Mouse (Mus musculus) MEL (cell line): ENCODE measurements around the gene Grm2.

ENCODE experiments used
- CTCF ChIP-seq, 3 experiments: IDR thresholded peaks in 2 of 3; conservative IDR thresholded peaks in 1 of 3; 2 replicates each; pipeline ENCODE4 v1.5.1; 2011 to 2012; ENCODE audit warnings: low read length in 3 of 3, low read depth in 2 of 3, mild to moderate bottlenecking in 2 of 3, improper control_type of control experiment in 1 of 3, inconsistent platforms in 1 of 3, mixed read lengths in 1 of 3, moderate library complexity in 1 of 3; ENCODE audit not compliant: control insufficient read depth in 1 of 3, insufficient read depth in 1 of 3, poor library complexity in 1 of 3, severe bottlenecking in 1 of 3
- E2F4 ChIP-seq: IDR thresholded peaks from 2 replicates; pipeline ENCODE4 v1.6.1; 2011; ENCODE audit warnings: low read depth, low read length, improper control_type of control experiment, borderline replicate concordance
- KAT2A ChIP-seq: conservative IDR thresholded peaks from 2 replicates; pipeline ENCODE4 v1.6.1; 2012; ENCODE audit warnings: low read depth, low read length, improper control_type of control experiment, inconsistent platforms
- POLR2A ChIP-seq, 2 experiments: IDR thresholded peaks; 2 replicates each; pipeline ENCODE4 v1.6.1; 2011 to 2012; ENCODE audit warnings: low read length in 2 of 2, mild to moderate bottlenecking in 2 of 2, control low read depth in 1 of 2, improper control_type of control experiment in 1 of 2, low read depth in 1 of 2, moderate library complexity in 1 of 2; ENCODE audit not compliant: control insufficient read depth in 1 of 2, insufficient read depth in 1 of 2, poor library complexity in 1 of 2
- SIN3A ChIP-seq: IDR thresholded peaks from 2 replicates; pipeline ENCODE4 v1.6.1; 2012; ENCODE audit warnings: low read length, improper control_type of control experiment, inconsistent platforms
- ZMIZ1 ChIP-seq: IDR thresholded peaks from 2 replicates; pipeline ENCODE4 v1.6.1; 2012; ENCODE audit warnings: low read depth, mild to moderate bottlenecking, inconsistent platforms, low read length, improper control_type of control experiment, moderate library complexity

- TF ChIP-seq E2F4: no peak
- no peak for TF ChIP-seq SIN3A
- TF ChIP-seq ZMIZ1: no peak
- TF ChIP-seq KAT2A: no peak
- no peak for TF ChIP-seq POLR2A (IDR thresholded peaks at IDR 0.05; ENCODE audit: control insufficient read depth in 1 of 2, insufficient read depth in 1 of 2, low read depth in 1 of 2, low read length in 2 of 2, poor library complexity in 1 of 2)
- no peak for TF ChIP-seq CTCF (IDR thresholded peaks at IDR 0.05 in 2 of 3, conservative IDR thresholded peaks at IDR 0.05 in 1 of 3; ENCODE audit: control insufficient read depth in 1 of 3, insufficient read depth in 1 of 3, low read depth in 2 of 3, low read length in 3 of 3, poor library complexity in 1 of 3, severe bottlenecking in 1 of 3)
Measured at GRCm38 (mm10) chr9:106641346-106641745, 14.5 kb downstream of the Grm2 start.
